Mouse (Mus musculus) adipocyte (in vitro differentiated cells): ENCODE results near the gene Cd33.
A peak's percentile ranks its signal among the peaks of the same experiment; 100 is the strongest.

Source experiments
- DNase-seq: peaks from one replicate; pipeline ENCODE4 v3.0.0-alpha.2; 2016; ENCODE audit warnings: low spot score

The Cd33 gene

GRCm38 (mm10) chr7:43544225-43544977, at the start of gene Cd33:
Gene Cd33, minus strand, starts transcription at chr7:43544428.
- no peak for DNase-seq

DNA sequence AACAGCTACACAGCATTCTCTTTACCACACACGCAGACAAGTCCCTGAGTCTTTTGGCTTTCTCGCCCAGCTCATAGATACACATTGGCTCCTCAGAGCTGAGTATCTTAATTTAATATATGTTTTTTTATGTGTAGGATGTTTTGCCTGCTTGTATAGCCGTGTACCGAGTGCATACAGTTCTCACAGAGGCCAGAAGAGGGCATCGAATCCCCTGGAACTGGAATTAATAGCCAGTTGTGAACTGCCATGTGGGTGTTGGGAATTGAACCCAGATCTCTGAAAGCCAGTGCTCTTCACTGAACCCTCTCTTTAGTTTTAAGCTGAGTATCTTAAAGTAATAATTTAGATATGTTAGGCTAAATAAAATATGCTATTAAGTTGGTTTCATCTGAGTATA, 40.6 kb upstream of the Cd33 start:
- DNase-seq = no peak

DNA sequence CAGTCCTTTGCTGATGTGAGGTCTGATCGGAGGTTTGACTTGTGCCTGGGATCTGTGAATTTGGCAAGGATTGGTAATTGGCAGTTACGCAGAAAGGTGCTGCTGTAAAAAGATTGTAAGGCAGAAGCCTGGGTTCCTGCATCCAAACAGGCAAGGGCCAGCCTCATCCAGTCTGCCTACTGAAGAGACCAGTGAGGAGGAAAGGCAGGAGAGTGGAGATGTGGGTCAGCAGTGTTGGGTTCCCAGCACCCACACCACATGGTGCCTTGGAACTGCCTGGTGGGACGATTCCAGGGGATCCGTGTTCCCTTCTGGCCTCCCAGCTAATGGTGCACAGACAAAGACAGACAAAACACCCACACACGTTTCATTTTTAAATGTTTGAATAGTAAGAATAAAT, 36.3 kb upstream of the Cd33 start:
- peak; percentile 12 for DNase-seq

DNA sequence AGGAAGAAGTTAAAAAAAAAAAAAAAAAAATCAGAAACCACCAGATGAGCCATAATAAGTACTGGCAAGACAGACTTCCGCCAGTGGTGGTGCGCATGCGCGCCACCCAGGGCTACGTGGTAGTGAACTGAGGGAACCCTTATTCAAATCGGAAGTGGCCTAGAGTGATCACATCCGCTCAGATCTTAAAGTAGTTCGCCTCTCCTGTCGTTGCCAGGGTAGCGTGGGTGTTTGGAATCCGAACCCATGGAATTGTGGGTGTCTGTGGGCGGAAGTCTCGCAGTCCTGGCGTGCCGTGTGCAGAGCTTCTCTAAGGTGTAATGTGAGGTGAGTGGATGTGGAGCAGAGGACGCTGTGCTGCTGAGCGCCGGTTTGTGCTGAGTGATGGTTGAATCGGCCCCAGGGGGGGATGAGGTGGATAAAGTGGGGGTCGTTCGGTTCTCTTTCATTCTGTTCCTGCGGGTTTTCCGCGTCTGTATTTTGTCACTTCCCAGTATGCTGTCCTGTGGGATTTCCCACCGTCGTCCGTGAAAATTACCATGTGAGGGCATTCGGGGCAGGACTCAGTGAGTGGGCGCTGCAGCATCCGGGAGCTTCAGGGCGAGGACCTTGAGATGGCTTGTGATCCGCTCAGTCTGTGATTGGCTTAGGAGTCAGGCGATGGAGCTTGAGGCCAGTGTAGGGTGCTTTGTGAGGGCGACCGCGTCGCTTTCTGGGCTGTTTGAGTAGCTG, 35.4 kb upstream of the Cd33 start, which contains the start of gene Zfp719:
Zfp719 (plus strand) TSS at position 171 of the 732 bp plus-strand sequence.
- DNase-seq = peak; percentile 96

DNA sequence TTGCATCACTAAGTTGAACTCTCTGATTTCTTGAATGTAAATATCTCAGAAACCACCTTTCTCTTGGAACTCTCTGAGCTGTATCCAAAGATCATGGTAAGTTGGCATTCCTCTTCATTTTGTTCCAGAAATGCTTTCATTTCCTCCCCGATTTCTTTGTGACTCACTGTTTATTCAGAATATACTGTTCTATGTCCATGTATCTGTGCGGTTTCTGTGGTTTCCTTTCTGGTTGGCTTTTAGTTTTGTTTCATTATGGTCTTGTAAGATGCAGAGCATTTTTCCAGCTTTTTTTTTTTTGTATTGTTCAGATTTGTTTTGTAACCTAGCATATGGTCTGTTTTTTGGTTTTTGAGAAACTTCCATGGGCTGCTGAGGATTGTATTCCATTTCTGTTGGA, 27.0 kb upstream of the Cd33 start:
- DNase-seq = no peak

DNA sequence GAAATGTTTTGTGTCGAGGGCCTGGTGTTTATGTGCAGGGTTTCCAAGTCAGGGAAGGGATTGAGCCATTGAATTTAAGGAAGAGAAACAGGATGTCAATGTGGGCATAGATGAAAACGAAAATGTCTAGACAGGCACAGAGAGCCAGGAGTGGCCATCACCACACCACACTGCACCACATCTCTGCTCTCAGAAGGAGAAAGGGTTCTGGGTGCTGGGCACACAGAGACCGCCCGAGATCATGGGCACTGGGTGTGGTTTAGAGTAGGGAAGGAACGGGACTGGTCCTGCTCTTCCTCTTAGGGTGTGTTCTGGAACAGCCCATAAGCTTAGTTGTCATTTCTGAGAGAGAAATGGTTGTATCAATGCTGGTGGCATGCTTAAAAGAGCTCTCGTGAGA, 19.1 kb upstream of the Cd33 start:
- DNase-seq = no peak

DNA sequence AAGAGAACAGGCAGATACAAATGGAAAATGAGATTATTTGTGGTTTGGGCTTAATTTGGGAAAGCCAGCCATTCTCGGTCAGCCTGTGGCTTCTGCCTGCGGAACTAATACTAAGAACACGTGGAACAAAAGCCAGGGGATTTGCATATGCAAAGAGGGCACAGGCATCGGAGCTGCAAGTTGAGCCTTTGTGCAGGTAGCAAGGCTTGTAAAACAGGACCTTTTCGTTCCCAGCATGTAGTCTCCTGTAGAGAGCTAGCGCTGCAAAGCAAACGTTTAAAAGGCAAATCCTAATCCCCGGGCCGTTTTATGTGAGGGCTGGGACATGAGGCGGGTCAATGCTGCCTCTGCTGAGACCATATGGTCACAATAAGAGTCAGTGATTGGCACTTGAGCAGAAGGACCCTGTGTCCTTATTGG, 18.4 kb upstream of the Cd33 start:
- DNase-seq = peak; percentile 34

GRCm38 (mm10) chr7:43562006-43562633, 17.9 kb upstream of the Cd33 start, which contains the start of gene Zfp658:
Gene Zfp658, plus strand, starts transcription at chr7:43562256.
- DNase-seq = peak; percentile 72

DNA sequence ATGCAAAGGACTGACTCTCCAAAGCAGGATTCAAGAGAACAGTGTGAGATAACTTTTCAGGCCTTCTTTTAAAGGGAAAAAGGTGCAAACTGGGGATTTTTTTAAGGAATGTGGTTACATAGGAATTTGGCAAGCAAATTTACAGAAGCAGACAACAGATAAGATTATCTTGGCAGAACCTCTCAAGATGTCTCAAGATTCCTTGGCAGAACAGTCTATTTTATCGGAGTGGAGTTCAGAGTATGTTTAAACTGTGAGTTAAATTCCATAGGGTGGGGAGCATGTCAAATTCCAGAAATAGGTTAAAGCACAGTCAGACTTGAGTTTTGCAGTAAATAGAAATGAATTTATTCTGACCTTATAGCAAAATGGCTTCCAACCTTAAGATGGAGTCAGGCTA, 12.7 kb upstream of the Cd33 start:
- no peak for DNase-seq

DNA sequence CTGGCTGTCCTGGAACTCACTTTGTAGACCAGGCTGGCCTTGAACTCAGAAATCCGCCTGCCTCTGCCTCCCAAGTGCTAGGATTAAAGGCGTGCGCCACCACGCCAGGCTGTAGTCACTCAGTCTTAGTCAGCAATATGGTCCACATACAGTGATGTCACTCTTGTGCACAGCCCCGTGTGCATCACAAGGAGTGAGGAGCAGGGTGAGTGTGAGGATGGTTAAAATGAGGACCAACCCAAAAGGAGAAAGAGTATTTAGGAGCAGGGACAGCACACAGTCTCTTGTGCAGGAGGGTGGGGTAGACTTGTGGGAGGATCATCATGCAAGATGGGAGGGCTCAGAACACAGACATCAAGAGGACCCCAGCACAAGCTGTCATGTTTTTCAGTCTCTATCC, 11.1 kb upstream of the Cd33 start:
- no peak for DNase-seq

DNA sequence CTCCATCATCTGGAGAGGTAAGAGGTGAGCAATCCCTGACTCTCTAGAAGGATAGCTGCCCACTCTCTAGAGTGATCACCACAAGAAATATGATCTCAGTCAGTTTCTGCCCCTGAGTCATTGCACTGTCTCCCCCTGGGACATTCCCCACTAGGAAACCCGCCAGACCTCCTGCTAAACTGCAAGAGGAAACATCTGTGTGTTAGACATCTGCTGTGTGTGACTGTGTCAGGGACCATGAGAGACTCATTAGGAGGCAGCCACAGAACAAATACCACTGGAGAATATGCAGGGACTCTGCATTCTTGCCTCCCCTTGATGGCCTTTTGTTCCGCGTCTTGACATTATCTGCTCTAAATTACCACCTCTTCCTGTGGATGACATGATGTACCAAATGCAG, 10.3 kb upstream of the Cd33 start:
- peak; percentile 21 for DNase-seq

GRCm38 (mm10) chr7:43553153-43553552, 8.9 kb upstream of the Cd33 start:
- no peak for DNase-seq

DNA sequence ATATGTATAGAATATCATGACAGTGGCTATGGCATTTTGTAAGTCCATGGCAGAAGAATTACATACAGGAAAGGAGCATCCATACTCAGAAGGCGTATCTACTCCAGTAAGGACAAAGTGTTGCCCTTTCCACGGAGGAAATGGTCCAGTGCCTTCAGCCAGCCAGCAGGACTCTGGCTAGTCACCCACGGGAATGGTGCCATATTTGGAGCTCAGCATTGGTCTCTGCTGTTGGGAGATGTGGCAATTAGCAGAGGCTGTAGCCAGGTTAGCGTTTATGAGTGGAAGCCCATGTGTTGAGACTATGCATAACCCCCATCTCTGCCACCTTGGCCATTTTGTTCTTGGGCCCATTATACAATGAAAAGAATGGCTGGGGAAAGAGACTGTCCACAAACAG, 4.0 kb upstream of the Cd33 start:
- peak; percentile 16 for DNase-seq

- no peak for DNase-seq
Observed at GRCm38 (mm10) chr7:43547666-43548065, 3.4 kb upstream of the Cd33 start.

DNA sequence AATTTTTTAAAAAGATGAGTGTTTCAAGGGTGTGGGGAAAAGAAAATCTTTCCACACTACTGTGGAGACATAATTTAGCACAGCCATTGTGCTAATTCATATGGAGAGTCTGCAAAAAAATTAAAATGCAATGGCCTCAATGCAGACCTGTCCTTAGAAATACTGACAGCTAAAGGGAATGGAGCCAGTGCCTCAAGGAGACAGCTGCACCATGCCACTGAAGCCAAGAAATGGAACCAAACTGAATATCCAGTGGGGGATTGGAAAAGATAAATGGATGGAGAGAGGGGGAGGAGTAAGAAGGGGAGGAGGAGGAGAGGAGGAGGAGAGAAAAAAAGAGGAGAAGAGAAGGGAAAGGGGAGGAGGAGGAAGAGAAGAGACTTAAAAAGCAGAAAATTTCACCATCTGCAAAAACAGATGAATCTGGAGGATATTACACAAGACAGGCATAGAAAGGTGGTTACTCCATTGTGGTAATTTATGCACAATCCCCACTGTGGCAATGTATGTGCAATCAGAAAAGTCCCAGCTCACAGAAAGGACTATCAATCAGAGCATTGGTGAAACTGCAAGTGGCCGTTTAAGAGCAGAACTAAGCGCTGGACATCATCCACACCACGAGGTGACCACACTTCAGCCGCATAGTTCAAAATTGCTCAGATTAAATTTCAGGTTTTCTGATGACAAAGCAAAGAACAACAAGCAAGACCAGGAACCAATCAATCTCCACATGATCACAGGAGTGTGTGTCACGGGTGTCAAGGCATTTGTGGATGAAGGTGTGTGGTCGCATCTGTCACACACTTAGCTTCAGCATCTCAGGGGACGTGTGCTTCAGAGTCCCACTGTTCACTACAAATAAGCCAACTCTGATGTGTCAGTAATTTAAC, 1.7 kb upstream of the Cd33 start:
- DNase-seq = no peak

DNA sequence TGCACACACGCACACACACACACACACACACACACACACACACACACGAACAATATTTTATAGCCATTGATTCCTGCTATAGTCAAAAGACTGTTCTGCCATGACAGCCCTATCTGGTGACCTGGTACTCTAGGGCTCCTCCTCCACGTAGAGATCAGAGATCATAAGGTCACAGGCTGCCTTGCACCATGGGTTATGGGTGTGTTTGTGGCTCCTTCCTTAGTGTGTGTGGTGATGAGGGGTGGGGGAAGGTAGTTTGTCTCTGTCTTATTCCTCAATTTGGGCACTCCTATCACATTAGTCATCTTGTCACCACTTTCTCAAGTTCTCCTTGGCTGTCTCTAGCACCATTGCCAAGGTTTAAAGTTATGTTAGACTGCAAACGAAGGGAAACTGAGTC, 5.7 kb downstream of the Cd33 start:
- DNase-seq = no peak

DNA sequence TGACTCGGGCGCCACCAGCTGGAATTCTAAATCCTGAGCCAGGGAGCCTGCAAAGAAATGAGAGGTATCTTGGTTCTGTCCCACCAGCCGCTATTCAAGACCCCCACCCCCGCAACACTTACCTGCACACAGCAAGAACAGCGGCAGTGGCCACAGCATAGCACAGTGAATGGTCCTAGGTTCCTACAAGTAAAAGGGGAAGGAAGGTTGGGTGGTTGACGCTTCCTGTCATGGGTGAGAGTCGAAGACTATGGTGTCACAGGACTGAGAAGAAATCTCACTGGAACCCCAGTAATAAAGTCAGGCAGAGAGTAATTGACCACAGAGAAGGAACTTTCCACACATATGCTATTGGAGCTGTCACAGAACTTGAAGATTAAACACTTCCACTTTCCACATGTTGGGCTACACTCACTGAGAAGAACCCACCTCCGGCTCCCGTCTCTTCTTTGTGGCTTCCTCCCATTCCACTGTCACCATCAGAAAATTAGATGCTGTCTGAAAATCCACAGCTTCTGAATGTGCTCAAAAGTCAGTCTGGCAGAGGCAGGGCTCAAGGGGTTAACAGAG, 11.2 kb downstream of the Cd33 start:
- no peak for DNase-seq

GRCm38 (mm10) chr7:43530216-43530785, 13.9 kb downstream of the Cd33 start:
- DNase-seq = peak; percentile 6

GRCm38 (mm10) chr7:43525313-43525712, 18.9 kb downstream of the Cd33 start:
- no peak for DNase-seq

- no peak for DNase-seq
Observed at GRCm38 (mm10) chr7:43522776-43523175, 21.5 kb downstream of the Cd33 start.

DNA sequence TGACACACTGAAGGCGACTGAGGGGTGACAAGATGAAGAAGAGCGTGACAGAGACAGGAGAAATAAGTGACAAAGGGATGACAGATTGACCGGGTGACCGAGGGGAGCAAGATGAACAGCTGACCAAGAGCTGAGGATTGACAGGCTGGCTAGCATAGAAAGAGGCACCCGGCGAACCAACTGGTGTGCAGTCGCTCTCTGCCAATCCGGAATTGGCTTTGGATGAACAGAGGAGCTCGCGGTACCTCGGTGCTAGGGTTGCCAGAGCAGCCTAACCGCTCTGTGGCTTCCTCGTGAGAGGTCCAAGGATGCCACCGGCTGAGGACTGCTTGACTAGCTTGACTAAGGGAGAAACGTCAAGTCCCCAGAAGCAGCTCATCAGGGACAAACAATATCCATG, 25.9 kb downstream of the Cd33 start:
- no peak for DNase-seq
